Mouse (Mus musculus): Measurements from ENCODE around the gene Gm1123. TPM values are rescaled to one million over a fixed set of nuclear protein-coding genes. Genes with fewer than 3 reads are reported as not detected.

Gm1123 gene
- polyA plus RNA-seq, 1 experiment, result not detected

DNA sequence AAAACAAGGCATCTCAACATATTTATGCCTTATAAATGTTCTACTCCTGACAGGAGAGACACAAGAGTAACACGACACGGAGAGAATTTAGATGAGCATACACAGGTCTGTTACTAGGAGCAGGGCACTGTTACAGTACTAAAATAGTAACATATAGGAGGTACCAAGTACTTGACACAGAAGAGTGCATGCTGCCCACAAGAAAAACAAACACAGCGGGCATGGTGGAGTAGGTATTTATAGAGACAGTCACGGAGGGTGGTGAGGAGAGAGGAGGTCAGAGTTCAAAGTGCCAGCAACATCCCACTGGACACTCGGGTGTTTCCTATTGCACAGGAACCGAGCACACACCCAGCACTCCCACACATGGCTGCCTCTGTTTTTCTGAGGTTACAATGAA, 14.2 kb upstream of the Gm1123 start:
- TF ChIP-seq GATA1 (IDR thresholded peaks at IDR 0.05; ENCODE audit: borderline replicate concordance, low read length) (no peak), FLI1 (IDR thresholded peaks at IDR 0.05; ENCODE audit: low read length) (no peak)
- H3K4me1 ChIP-seq, result peaks cover 5% of the 10 kb centered on the region; the same call in 1 of the 2 replicates
- no peaks in the 10 kb centered on the region for H3K27me3 ChIP-seq (replicated peaks)
- H3K4me3 ChIP-seq (replicated peaks), result no peak overlapping the region
- H3K36me3 ChIP-seq (replicated peaks; ENCODE audit: low read length), result peaks cover 96% of the 10 kb centered on the region
- H3K9me3 ChIP-seq, result no peaks in the 10 kb centered on the region

- H3K9me3 ChIP-seq, result no peaks in the 10 kb centered on the region
- H3K4me3 ChIP-seq (replicated peaks), result no peak overlapping the region
- peaks cover 96% of the 10 kb centered on the region for H3K36me3 ChIP-seq (replicated peaks; ENCODE audit: low read length)
- TF ChIP-seq FLI1 (IDR thresholded peaks at IDR 0.05; ENCODE audit: low read length) (no peak), GATA1 (IDR thresholded peaks at IDR 0.05; ENCODE audit: borderline replicate concordance, low read length) (no peak)
- no peaks in the 10 kb centered on the region for H3K27me3 ChIP-seq (replicated peaks)
- peaks cover 10% of the 10 kb centered on the region; the same call in 1 of the 2 replicates for H3K4me1 ChIP-seq
Measured at GRCm38 (mm10) chr9:99048724-99049250, 13.3 kb upstream of the Gm1123 start.

DNA sequence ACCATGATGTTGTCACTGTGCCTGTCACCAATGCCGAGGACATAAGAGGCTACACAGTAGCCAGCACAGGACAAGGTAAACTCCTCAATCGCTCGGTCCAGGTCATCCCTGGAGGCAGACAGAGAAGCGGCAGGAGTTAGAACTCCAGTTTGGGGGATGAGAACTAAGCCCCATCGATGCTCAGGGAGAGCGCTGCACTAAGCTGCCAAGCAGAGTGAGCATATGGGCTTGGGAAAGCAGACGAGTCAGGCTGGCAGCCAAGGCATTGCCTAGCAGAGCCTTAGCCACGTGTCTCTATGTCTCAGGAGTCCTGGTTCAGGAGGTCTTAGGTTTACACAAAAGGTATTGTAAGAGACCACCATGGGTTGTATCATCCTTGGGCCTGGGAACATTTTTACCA, 9.2 kb upstream of the Gm1123 start:
- no peak for TF ChIP-seq GATA1 (IDR thresholded peaks at IDR 0.05; ENCODE audit: borderline replicate concordance, low read length)
- Histone ChIP-seq H3K4me3 (replicated peaks) (no peak overlapping the region), H3K9me3 (no peaks in the 10 kb centered on the region), H3K36me3 (replicated peaks; ENCODE audit: low read length) (peaks cover 98% of the 10 kb centered on the region), H3K4me1 (peaks cover 25% of the 10 kb centered on the region), H3K27me3 (replicated peaks) (no peaks in the 10 kb centered on the region)

GRCm38 (mm10) chr9:99042641-99043040, 7.1 kb upstream of the Gm1123 start:
- TF ChIP-seq FLI1 (IDR thresholded peaks at IDR 0.05; ENCODE audit: low read length), result no peak
- Histone ChIP-seq H3K4me1 (peaks cover 25% of the 10 kb centered on the region), H3K36me3 (replicated peaks; ENCODE audit: low read length) (peaks cover 98% of the 10 kb centered on the region), H3K27me3 (replicated peaks) (no peaks in the 10 kb centered on the region), H3K4me3 (replicated peaks) (no peak overlapping the region), H3K9me3 (no peaks in the 10 kb centered on the region)

GRCm38 (mm10) chr9:99041994-99042393, 6.5 kb upstream of the Gm1123 start:
- Histone ChIP-seq H3K36me3 (replicated peaks; ENCODE audit: low read length) (peaks cover 98% of the 10 kb centered on the region), H3K4me1 (peaks cover 25% of the 10 kb centered on the region)

GRCm38 (mm10) chr9:99034111-99034510, 1.4 kb downstream of the Gm1123 start:
- Histone ChIP-seq H3K9me3 (peaks cover 11% of the 10 kb centered on the region), H3K4me3 (replicated peaks) (no peak overlapping the region), H3K36me3 (replicated peaks; ENCODE audit: low read length) (peaks cover 87% of the 10 kb centered on the region), H3K4me1 (peaks cover 11% of the 10 kb centered on the region), H3K27me3 (replicated peaks) (no peaks in the 10 kb centered on the region)
- TF ChIP-seq FLI1 (IDR thresholded peaks at IDR 0.05; ENCODE audit: low read length) (no peak), GATA1 (IDR thresholded peaks at IDR 0.05; ENCODE audit: borderline replicate concordance, low read length) (no peak)

More at GRCm38 (mm10) chr9:99041994-99042393, 6.5 kb upstream of the Gm1123 start:
- Histone ChIP-seq H3K9me3 (no peaks in the 10 kb centered on the region), H3K4me3 (replicated peaks) (no peak overlapping the region), H3K27me3 (replicated peaks) (no peaks in the 10 kb centered on the region)
- no peak for TF ChIP-seq FLI1 (IDR thresholded peaks at IDR 0.05; ENCODE audit: low read length)
- no peak for TF ChIP-seq GATA1 (IDR thresholded peaks at IDR 0.05; ENCODE audit: borderline replicate concordance, low read length)

DNA sequence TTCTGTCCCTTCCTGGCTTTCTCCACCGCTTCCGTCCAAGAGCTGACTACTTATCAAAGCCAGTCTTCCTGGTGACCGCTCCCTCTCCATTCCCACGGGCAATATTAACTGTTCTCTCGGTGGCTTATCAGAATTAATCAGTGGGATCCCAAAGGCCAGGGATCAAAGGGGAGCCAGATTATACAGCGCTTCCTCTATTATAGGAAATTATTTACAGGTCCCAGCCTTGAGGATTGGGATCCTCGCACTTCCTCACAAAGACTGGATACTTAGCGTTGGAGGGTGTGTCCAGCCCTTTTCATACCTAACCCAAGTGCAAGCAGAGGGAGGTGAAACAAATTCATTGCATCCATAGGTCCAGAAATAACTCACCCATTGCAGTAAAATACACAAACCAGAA, 3.5 kb downstream of the Gm1123 start:
- no peak for TF ChIP-seq FLI1 (IDR thresholded peaks at IDR 0.05; ENCODE audit: low read length)
- peaks cover 69% of the 10 kb centered on the region for H3K36me3 ChIP-seq (replicated peaks; ENCODE audit: low read length)
- H3K9me3 ChIP-seq, result peaks cover 11% of the 10 kb centered on the region

GRCm38 (mm10) chr9:99021751-99022150, 13.8 kb downstream of the Gm1123 start:
- Histone ChIP-seq H3K4me3 (replicated peaks) (no peak overlapping the region), H3K4me1 (no peaks in the 10 kb centered on the region), H3K27me3 (replicated peaks) (peaks cover 12% of the 10 kb centered on the region), H3K36me3 (replicated peaks; ENCODE audit: low read length) (no peaks in the 10 kb centered on the region), H3K9me3 (peaks cover 3% of the 10 kb centered on the region; the same call in 1 of the 2 replicates)
- TF ChIP-seq FLI1 (IDR thresholded peaks at IDR 0.05; ENCODE audit: low read length), result no peak
- TF ChIP-seq GATA1 (IDR thresholded peaks at IDR 0.05; ENCODE audit: borderline replicate concordance, low read length), result no peak

More for the DNA sequence above, 3.5 kb downstream of the Gm1123 start:
- H3K4me1 ChIP-seq, result peaks cover 11% of the 10 kb centered on the region
- no peaks in the 10 kb centered on the region for H3K27me3 ChIP-seq (replicated peaks)
- no peak overlapping the region for H3K4me3 ChIP-seq (replicated peaks)

GRCm38 (mm10) chr9:99021166-99021565, 14.3 kb downstream of the Gm1123 start:
- Histone ChIP-seq H3K36me3 (replicated peaks; ENCODE audit: low read length) (no peaks in the 10 kb centered on the region), H3K4me3 (replicated peaks) (no peak overlapping the region), H3K4me1 (no peaks in the 10 kb centered on the region), H3K9me3 (peaks cover 3% of the 10 kb centered on the region; the same call in 1 of the 2 replicates), H3K27me3 (replicated peaks) (peaks cover 13% of the 10 kb centered on the region)
- TF ChIP-seq FLI1 (IDR thresholded peaks at IDR 0.05; ENCODE audit: low read length) (no peak), GATA1 (IDR thresholded peaks at IDR 0.05; ENCODE audit: borderline replicate concordance, low read length) (no peak)

GRCm38 (mm10) chr9:99017679-99018078, 17.8 kb downstream of the Gm1123 start:
- no peak overlapping the region for H3K4me3 ChIP-seq (replicated peaks)
- TF ChIP-seq GATA1 (IDR thresholded peaks at IDR 0.05; ENCODE audit: borderline replicate concordance, low read length) (no peak), FLI1 (IDR thresholded peaks at IDR 0.05; ENCODE audit: low read length) (no peak)
- H3K9me3 ChIP-seq, result 0 out of 2 replicates have a peak, but pooled peaks cover 3% of the 10 kb centered on the region
- H3K27me3 ChIP-seq (replicated peaks), result peaks cover 25% of the 10 kb centered on the region
- H3K36me3 ChIP-seq (replicated peaks; ENCODE audit: low read length), result no peaks in the 10 kb centered on the region
- peaks cover 3% of the 10 kb centered on the region; the same call in 1 of the 2 replicates for H3K4me1 ChIP-seq

Data from megakaryocyte, embryonic 14.5 days (primary cell).